Mouse (Mus musculus) megakaryocyte, embryonic 14.5 days (primary cell): ENCODE data around the gene Alk. TPM values are rescaled to one million over a fixed set of nuclear protein-coding genes. Genes with fewer than 3 reads are reported as not detected.

Source experiments
- H3K27me3 ChIP-seq: replicated peaks from 2 replicates; pipeline ENCODE3; 2012; ENCODE audit warnings: inconsistent platforms
- H3K36me3 ChIP-seq: replicated peaks from 2 replicates; pipeline ENCODE3; 2012; ENCODE audit warnings: low read length, inconsistent platforms, mixed read lengths
- H3K4me1 ChIP-seq: 2 replicates; pipeline ENCODE4 v1.6.1; 2012; ENCODE audit warnings: inconsistent platforms
- H3K4me3 ChIP-seq: replicated peaks from 2 replicates; pipeline ENCODE3; 2012; ENCODE audit warnings: moderate library complexity, mild to moderate bottlenecking, inconsistent platforms
- H3K9me3 ChIP-seq: 2 replicates; pipeline ENCODE4 v1.6.1; 2012; ENCODE audit warnings: inconsistent platforms
- FLI1 ChIP-seq: IDR thresholded peaks from 2 replicates; pipeline ENCODE4 v1.6.1; 2012; ENCODE audit warnings: low read length, inconsistent platforms, mixed read lengths
- GATA1 ChIP-seq: IDR thresholded peaks from 3 replicates; pipeline ENCODE4 v1.6.1; 2012; ENCODE audit warnings: mixed read lengths, low read length, inconsistent platforms, borderline replicate concordance
- polyA plus RNA-seq: library from polyadenylated mRNA; stranded (reverse); fragments of >175 nt; gene quantifications from 2 replicates; pipeline ENCODE4 v1.2.3, GENCODE M21; 2012; ENCODE audit warnings: low replicate concordance; ENCODE audit not compliant: insufficient read depth

Alk gene
- polyA plus RNA-seq, 1 experiment = not detected

DNA sequence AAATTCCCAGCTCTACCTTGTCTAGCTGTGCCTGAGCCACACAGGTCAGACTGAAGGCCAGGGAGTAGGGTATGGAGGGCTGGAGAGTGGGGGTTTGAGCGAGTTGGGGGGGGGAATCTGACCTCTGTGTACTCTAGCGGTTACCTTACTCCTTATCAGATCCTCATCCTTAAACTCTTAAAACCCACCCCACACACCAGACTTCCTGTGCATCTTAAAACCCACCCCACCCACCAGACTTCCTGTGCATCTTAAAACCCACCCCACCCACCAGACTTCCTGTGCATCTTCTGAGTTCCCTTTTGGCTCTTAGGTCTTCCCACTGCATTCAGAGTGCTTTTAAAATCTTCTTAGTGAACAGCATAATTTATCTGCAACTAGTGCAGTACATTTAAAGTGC, 422.0 kb downstream of the Alk start:
- no peaks in the 10 kb centered on the region for H3K9me3 ChIP-seq
- H3K4me1 ChIP-seq = no peaks in the 10 kb centered on the region; the same call in none of the 2 replicates
- TF ChIP-seq GATA1 = no peak
- no peak for TF ChIP-seq FLI1
- no peak overlapping the region for H3K4me3 ChIP-seq
- no peaks in the 10 kb centered on the region for H3K36me3 ChIP-seq
- no peaks in the 10 kb centered on the region for H3K27me3 ChIP-seq

DNA sequence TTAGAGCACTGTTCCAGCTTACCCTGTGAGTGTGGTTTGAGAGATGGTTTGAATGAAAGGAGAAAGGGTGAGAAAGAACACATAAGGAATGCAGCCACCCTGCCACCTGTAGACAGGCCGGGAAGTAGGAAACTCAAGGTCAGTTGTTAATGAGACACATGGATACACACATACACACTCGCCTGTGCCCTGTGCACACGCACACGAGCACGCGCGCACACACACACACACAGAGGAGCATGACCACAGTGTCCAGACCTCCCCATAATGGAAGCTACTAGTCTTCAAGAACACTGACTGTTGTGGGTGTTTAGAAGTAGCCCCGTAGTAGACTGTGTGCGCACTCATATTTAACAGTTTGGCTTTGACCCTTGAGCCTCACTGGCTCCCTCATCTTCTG, 424.2 kb downstream of the Alk start:
- peak overlapping the region; percentile 30 for H3K4me3 ChIP-seq
- no peak for TF ChIP-seq GATA1
- TF ChIP-seq FLI1 = no peak

DNA sequence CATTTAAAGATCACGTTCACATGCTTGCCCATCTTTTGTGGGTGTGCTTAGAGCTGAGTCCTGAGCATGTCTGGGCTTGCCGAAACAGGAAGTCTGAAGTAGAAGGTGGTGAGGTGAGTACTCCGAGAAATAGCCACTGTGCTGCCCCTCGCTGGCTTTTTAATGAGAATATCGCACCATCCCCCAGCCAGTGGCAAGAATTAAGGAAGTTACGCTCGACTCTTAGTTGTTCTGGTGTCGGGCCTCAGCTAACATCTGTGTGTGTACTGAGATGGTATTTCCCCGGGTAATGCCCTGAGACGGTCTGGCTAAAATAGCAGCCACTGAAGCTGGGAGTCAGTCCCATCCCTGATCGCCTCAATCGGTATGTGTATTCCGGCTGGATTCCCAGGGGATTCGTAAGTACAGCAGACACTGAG, 424.7 kb downstream of the Alk start:
- no peaks in the 10 kb centered on the region; the same call in none of the 2 replicates for H3K4me1 ChIP-seq
- no peak for TF ChIP-seq FLI1
- TF ChIP-seq GATA1 = no peak
- no peaks in the 10 kb centered on the region for H3K27me3 ChIP-seq
- H3K4me3 ChIP-seq = peak overlapping the region; percentile 30
- no peaks in the 10 kb centered on the region for H3K36me3 ChIP-seq
- no peaks in the 10 kb centered on the region for H3K9me3 ChIP-seq

More for the DNA sequence above, 424.2 kb downstream of the Alk start:
- H3K27me3 ChIP-seq = no peaks in the 10 kb centered on the region
- no peaks in the 10 kb centered on the region; the same call in none of the 2 replicates for H3K4me1 ChIP-seq
- H3K9me3 ChIP-seq = no peaks in the 10 kb centered on the region
- no peaks in the 10 kb centered on the region for H3K36me3 ChIP-seq

DNA sequence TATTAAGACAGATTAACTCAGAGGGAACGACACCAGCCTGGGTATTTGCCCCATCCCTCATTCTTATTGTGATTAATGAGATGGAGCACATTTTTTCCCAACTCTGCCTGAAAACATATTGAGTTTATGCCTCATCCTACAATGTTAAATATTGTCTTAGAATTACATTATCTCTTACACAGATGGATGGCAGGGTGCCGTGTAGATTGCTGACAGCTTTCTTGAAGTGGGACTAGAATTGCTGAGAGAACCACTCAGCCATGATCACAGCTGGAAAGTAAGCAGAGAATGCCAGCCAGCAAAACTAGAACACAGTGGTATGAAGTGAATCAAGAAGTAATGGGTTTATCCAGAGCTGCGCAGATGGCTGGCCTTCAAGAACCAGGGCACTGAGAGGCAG, 430.6 kb downstream of the Alk start:
- H3K36me3 ChIP-seq = no peaks in the 10 kb centered on the region
- H3K27me3 ChIP-seq = no peaks in the 10 kb centered on the region
- no peak overlapping the region for H3K4me3 ChIP-seq
- H3K9me3 ChIP-seq = peaks cover 10% of the 10 kb centered on the region; the same call in 1 of the 2 replicates
- no peaks in the 10 kb centered on the region for H3K4me1 ChIP-seq
- no peak for TF ChIP-seq GATA1
- TF ChIP-seq FLI1 = no peak

DNA sequence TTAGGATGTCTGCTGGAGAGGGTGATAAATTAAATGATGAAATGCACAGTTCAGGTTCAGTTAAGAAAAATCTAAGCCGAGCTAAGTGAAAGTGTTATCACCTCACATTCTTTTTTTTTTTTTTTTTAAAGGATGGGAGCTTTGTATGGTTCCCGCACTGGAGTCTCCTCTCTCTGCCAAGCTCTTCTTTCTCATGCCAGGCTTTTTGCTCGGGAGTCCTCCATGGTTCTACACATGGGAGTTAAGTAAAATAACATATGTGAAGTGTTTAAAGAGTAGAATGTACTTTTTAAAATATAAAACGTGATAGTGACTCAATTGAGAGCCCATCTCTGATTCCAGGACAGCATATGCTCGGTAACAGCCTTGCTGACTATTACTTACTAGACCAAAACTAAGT, 436.3 kb downstream of the Alk start:
- TF ChIP-seq FLI1 (no peak), GATA1 (no peak)
- no peak overlapping the region for H3K4me3 ChIP-seq
- no peaks in the 10 kb centered on the region for H3K27me3 ChIP-seq
- no peaks in the 10 kb centered on the region for H3K36me3 ChIP-seq
- peaks cover 10% of the 10 kb centered on the region; the same call in 1 of the 2 replicates for H3K9me3 ChIP-seq
- H3K4me1 ChIP-seq = no peaks in the 10 kb centered on the region

DNA sequence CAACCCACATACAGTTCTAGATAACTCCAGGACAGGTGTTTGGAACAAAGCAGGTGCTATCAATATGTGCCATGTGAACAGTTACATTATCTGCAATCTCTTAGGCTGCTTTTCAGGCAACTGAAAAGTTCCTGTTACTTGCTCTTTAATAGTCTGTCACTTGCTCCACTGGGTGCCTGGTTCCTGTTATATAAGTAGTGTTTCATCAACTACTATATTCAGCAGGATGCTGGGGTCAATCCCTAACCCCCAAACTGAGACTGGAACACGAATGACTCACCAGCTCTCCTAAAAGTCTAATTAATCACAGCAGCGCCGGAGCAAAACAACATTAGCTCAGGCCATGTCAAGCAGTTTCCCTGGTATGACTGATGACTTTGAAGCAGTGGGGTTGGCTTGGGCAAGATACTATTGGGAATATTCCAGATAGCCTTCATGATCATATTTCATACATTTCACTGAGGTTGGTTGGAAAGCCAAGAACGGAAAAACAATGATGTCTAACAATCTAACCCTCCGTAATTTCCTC, 445.5 kb downstream of the Alk start:
- no peaks in the 10 kb centered on the region for H3K4me1 ChIP-seq
- no peaks in the 10 kb centered on the region for H3K36me3 ChIP-seq
- TF ChIP-seq GATA1 (no peak), FLI1 (no peak)
- no peak overlapping the region for H3K4me3 ChIP-seq
- H3K9me3 ChIP-seq = peaks cover 6% of the 10 kb centered on the region
- H3K27me3 ChIP-seq = no peaks in the 10 kb centered on the region

DNA sequence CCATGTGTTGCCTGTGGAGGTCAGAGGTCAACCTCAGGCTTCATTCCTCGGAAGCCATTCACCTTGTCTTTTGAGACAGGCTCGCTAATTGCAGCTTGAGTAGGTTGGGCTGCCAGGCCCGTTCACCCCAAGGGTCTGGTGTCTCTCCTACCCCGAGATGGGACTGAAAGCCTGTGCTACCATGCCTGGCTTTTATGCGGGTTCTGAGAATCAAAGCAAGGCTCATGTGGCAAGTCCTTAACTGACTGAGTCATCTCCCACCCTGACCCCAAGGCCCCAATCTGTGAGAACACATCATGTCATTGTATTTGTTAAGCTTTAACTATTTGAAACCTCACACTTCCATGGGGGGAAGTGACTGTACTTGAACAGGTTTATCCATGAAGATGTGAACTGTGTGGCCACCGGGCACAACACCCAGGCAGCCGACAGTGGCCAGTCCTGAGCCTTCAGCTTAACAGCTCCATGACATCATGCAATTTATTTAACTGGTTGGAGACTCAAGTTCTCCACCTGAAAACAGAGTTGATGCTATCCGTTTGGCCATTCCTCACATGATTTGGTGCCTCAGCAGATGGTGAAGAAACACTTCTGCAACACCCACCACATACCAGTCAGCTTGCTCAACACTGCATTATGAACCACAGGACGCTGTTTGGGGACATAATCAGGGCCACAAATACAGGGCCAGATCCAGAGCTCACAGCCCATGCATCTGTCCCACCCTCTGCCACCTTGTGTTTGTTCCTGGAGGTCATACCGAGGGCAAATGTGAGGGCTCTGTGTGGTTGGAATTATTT, 446.4 kb downstream of the Alk start:
- Histone ChIP-seq H3K36me3 (no peaks in the 10 kb centered on the region), H3K9me3 (peaks cover 10% of the 10 kb centered on the region), H3K4me1 (no peaks in the 10 kb centered on the region), H3K27me3 (no peaks in the 10 kb centered on the region), H3K4me3 (no peak overlapping the region)
- no peak for TF ChIP-seq GATA1
- no peak for TF ChIP-seq FLI1

DNA sequence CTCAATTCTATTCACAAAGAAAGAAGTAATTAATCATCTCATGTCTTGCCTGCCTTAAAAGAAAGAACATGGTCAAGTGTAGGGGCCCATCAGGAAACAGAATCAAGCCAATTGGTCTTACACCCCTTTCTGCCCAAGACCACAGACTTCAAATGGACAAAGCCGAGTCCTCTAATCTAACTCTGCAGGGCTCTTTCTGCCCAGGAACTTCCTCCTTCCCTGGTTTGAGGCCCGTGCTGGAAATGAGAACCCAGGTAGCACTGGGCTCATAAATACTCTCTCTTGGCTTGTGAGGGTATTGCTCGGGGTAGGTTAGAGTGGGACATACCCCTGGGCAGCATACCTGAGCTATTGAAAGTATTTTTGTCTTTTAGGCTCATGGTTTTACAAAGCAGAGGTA, 451.4 kb downstream of the Alk start:
- TF ChIP-seq FLI1 (no peak), GATA1 (no peak)
- Histone ChIP-seq H3K27me3 (no peaks in the 10 kb centered on the region), H3K9me3 (peaks cover 20% of the 10 kb centered on the region)

DNA sequence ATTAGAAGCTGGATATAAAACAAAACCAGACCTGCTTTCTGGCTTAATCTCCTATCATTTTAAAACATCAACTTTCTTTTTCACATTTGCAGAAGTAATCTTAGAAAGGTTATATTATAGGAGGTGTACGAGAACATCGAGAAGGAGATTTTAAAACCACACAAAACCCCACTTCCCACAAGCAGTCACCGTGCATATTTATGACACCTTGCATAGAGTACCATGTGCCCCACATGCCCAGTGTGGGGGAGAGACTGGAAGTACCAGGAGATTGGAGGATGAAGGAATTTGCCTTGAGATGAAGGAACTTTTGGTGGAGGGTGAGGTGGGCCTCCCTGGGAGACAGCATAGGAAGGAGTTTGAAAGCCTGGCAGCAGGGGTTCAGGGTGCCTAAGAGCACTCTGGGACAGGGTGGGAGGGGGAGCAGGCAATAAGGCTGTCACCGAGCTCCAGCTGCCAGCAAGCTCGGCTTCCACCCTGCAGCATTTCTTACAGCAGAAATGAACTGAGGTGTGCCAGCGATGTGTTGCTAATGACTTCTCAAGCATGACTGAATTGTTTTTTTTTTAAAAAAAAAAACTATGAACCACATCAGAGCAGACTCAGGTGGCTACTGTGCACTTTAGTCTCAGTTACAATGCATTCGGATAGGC, 459.4 kb downstream of the Alk start:
- Histone ChIP-seq H3K27me3 (no peaks in the 10 kb centered on the region), H3K9me3 (peaks cover 18% of the 10 kb centered on the region), H3K36me3 (no peaks in the 10 kb centered on the region), H3K4me1 (no peaks in the 10 kb centered on the region), H3K4me3 (no peak overlapping the region)
- no peak for TF ChIP-seq FLI1
- no peak for TF ChIP-seq GATA1

More for the DNA sequence above, 451.4 kb downstream of the Alk start:
- Histone ChIP-seq H3K4me1 (no peaks in the 10 kb centered on the region), H3K36me3 (no peaks in the 10 kb centered on the region), H3K4me3 (no peak overlapping the region)

DNA sequence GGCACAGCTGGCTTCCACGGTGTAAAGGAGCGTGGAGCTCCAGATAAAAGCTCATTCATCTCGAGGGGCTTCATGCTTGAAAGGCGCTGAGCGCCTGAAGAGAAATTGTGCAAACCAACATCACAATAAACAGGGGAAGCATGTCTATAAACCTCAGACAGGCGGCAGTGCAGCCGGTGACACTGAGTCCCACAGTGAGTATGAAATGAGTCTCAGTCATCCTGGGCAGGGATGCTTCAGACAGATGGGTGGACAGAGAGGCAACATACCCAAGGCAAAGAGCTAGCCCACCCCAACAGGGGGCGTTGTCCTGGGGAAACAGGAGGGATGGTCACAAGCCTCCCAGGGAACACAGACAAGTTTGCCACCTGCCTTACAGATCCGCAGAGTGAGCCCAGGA, 460.0 kb downstream of the Alk start:
- Histone ChIP-seq H3K27me3 (no peaks in the 10 kb centered on the region), H3K4me1 (no peaks in the 10 kb centered on the region), H3K4me3 (no peak overlapping the region), H3K36me3 (no peaks in the 10 kb centered on the region), H3K9me3 (peaks cover 18% of the 10 kb centered on the region)
- TF ChIP-seq FLI1 (no peak), GATA1 (no peak)
